Mouse (Mus musculus) kidney, embryonic 16.5 days (tissue): Measurements from ENCODE around the gene Mmp28. TPM values are rescaled to one million over a fixed set of nuclear protein-coding genes. Genes with fewer than 3 reads are reported as not detected.

Experiments used
- ATAC-seq: fragments of 200-750 bp; cut with Nextera tagmentation; 2 replicates; pipeline ENCODE4 v1.8.0; 2017; ENCODE audit warnings: moderate TSS enrichment; ENCODE audit not compliant: low FRiP score, low TSS enrichment
- H3K27ac ChIP-seq: fragments of 300-500 bp; sonication (generic); 2 replicates; pipeline ENCODE4 v1.5.1; 2014; ENCODE audit warnings: low read length
- H3K27me3 ChIP-seq: fragments of 300-500 bp; sonication (generic); 2 replicates; pipeline ENCODE4 v1.6.1; 2014; ENCODE audit warnings: low read length, control low read depth, mixed read lengths; ENCODE audit not compliant: insufficient read depth
- H3K36me3 ChIP-seq: fragments of 300-500 bp; sonication (generic); 2 replicates; pipeline ENCODE4 v1.6.1; 2014; ENCODE audit warnings: low read length, control low read depth, mixed read lengths; ENCODE audit not compliant: insufficient read depth
- H3K4me1 ChIP-seq: fragments of 300-500 bp; sonication (generic); 2 replicates; pipeline ENCODE4 v1.6.1; 2014; ENCODE audit warnings: low read length, control low read depth, mixed read lengths; ENCODE audit not compliant: insufficient read depth
- H3K4me2 ChIP-seq: fragments of 300-500 bp; sonication (generic); replicated peaks from 2 replicates; pipeline ENCODE4 v1.6.1; 2014; ENCODE audit warnings: low read depth, low read length
- H3K4me3 ChIP-seq: fragments of 300-500 bp; sonication (generic); 2 replicates; pipeline ENCODE4 v1.5.1; 2014; ENCODE audit warnings: mild to moderate bottlenecking, low read length
- H3K9ac ChIP-seq: fragments of 300-500 bp; sonication (generic); replicated peaks from 2 replicates; pipeline ENCODE4 v1.6.1; 2014; ENCODE audit warnings: low read length
- H3K9me3 ChIP-seq: fragments of 300-500 bp; sonication (generic); 2 replicates; pipeline ENCODE4 v1.6.1; 2016; ENCODE audit warnings: low read length, control low read depth
- WGBS: fragments of 180-500 bp; shearing (Covaris S2); extraction: QIAGEN DNeasy Blood & Tissue Kit; methylation state at CpG from one replicate; pipeline ENCODE4 v1.1.7; 2014; 5-methylcytosine and 5-hydroxymethylcytosine counted together
- polyA plus RNA-seq: library from polyadenylated mRNA; unstranded; fragments of >200 nt; fragmentation: Nextera tagmentation; extraction: Ambion mirVana; gene quantifications from 2 replicates; pipeline ENCODE4 v1.2.1, GENCODE M21; 2015

Mmp28 gene
- polyA plus RNA-seq, 1 experiment from 2014 or later, result 1.7 TPM

- no peaks in the 10 kb centered on the region for H3K27me3 ChIP-seq
- 68% methylated on average over 6 of the region's 6 CpGs for WGBS
- H3K4me1 ChIP-seq, result no peaks in the 10 kb centered on the region
- no peak for ATAC-seq
- H3K4me3 ChIP-seq, result no peak overlapping the region
- no peaks in the 10 kb centered on the region for H3K9me3 ChIP-seq
- no peak overlapping the region for H3K4me2 ChIP-seq
- H3K27ac ChIP-seq, result no peak overlapping the region
- H3K36me3 ChIP-seq, result no peaks in the 10 kb centered on the region
- no peak overlapping the region for H3K9ac ChIP-seq
Measured at GRCm38 (mm10) chr11:83410510-83410909, 52.4 kb downstream of the Mmp28 start.

DNA sequence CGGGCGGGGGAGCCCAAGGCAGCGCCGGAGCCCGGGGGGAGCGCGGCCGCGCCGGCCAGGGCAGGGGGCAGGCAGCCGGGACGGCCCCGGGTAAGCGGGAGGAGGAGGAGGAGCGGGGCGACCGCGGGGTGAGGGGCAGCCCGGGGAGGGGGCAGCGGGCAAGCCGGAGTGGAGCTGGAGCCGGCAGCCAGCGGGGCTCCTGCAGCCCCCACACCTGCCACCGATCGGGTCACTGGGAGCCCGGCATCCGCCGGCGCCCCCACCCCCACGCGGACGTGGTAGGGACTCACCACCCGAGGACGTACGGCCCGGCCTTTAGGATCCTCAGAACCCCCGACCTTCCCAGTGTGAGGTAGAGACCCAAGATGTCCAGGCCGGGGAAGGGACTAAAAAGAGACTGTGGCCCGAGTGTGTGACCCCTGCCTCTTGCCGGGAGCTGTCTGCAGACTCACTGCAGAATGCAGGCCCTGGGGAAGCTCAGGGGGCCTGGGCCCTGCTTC, 53.0 kb downstream of the Mmp28 start:
- Histone ChIP-seq H3K4me2 (peak overlapping the region; percentile 96), H3K4me1 (no peaks in the 10 kb centered on the region), H3K36me3 (no peaks in the 10 kb centered on the region), H3K27ac (no peak overlapping the region), H3K9ac (peak overlapping the region; percentile 71), H3K9me3 (no peaks in the 10 kb centered on the region), H3K27me3 (no peaks in the 10 kb centered on the region), H3K4me3 (peak overlapping the region; percentile 70)
- peak; percentile 43; the same call in 1 of the 2 replicates for ATAC-seq
- WGBS, result 0% methylated on average over 17 of the region's 40 CpGs

DNA sequence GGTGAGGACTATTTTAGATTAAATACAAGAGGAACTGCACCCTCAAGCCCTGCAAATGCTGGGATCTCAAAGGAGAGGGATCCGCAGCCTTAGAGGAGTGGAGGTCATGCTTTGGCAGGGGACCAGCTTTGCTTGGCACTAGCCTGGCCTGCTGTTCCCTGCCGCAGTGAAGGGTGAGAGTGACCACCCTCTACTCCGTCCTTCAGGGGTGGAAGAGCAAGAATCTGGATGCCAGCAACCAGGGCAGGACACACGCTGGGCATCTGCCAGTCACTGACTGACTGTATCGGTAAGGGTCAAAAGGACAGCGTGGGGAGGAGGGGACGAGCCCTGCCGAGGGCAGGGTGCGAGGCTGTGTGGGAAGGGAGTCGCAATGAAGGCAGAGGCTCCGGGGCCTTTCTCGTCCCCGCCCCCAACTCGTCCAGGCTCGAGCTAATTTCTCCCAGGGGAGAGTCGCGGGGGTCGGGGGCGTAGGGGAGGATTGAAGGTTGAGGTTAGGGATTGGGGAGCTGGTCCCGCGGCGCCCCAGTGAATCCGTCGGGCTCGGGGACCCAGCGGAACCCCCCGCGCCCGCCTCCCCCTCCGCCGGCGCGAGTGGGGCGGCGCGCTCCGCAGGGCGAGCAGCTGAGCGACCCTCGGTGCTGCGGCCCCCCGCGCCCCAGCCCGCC, 53.6 kb downstream of the Mmp28 start, which contains the start of gene Rasl10b:
Rasl10b (plus strand) TSS at position 51 of the 668 bp plus-strand sequence.
- Histone ChIP-seq H3K27me3 (no peaks in the 10 kb centered on the region), H3K27ac (no peak within 1 kb of the TSS), H3K4me3 (peak within 1 kb of the TSS; percentile 70), H3K9ac (peak within 1 kb of the TSS; percentile 71), H3K4me1 (no peaks in the 10 kb centered on the region), H3K36me3 (no peaks in the 10 kb centered on the region), H3K4me2 (peak within 1 kb of the TSS; percentile 96), H3K9me3 (no peaks in the 10 kb centered on the region)
- peak; percentile 66; the same call in 1 of the 2 replicates for ATAC-seq
- 4% methylated on average over 31 of the region's 44 CpGs for WGBS

GRCm38 (mm10) chr11:83408242-83408641, 54.6 kb downstream of the Mmp28 start:
- no peak overlapping the region for H3K27ac ChIP-seq
- H3K4me1 ChIP-seq, result no peaks in the 10 kb centered on the region
- H3K4me3 ChIP-seq, result no peak overlapping the region
- no peak overlapping the region for H3K9ac ChIP-seq
- no peak overlapping the region for H3K4me2 ChIP-seq
- H3K9me3 ChIP-seq, result no peaks in the 10 kb centered on the region
- H3K36me3 ChIP-seq, result peaks cover 8% of the 10 kb centered on the region; the same call in 1 of the 2 replicates
- H3K27me3 ChIP-seq, result no peaks in the 10 kb centered on the region
- WGBS, result 30% methylated on average over 8 of the region's 8 CpGs
- no peak for ATAC-seq

GRCm38 (mm10) chr11:83406391-83406790, 56.5 kb downstream of the Mmp28 start:
- 69% methylated on average over 3 of the region's 3 CpGs for WGBS
- peaks cover 13% of the 10 kb centered on the region; the same call in 1 of the 2 replicates for H3K36me3 ChIP-seq
- no peak for ATAC-seq

GRCm38 (mm10) chr11:83403787-83404186, 59.1 kb downstream of the Mmp28 start:
- WGBS, result 84% methylated on average over 7 of the region's 7 CpGs
- no peak overlapping the region for H3K9ac ChIP-seq
- no peak for ATAC-seq
- no peaks in the 10 kb centered on the region for H3K4me1 ChIP-seq
- H3K27me3 ChIP-seq, result no peaks in the 10 kb centered on the region
- no peak overlapping the region for H3K27ac ChIP-seq
- no peak overlapping the region for H3K4me2 ChIP-seq
- no peaks in the 10 kb centered on the region for H3K9me3 ChIP-seq
- H3K4me3 ChIP-seq, result no peak overlapping the region
- H3K36me3 ChIP-seq, result peaks cover 21% of the 10 kb centered on the region; the same call in 1 of the 2 replicates

More at GRCm38 (mm10) chr11:83406391-83406790, 56.5 kb downstream of the Mmp28 start:
- H3K4me3 ChIP-seq, result no peak overlapping the region
- H3K4me1 ChIP-seq, result no peaks in the 10 kb centered on the region
- no peaks in the 10 kb centered on the region for H3K9me3 ChIP-seq
- no peak overlapping the region for H3K27ac ChIP-seq
- no peak overlapping the region for H3K4me2 ChIP-seq
- no peaks in the 10 kb centered on the region for H3K27me3 ChIP-seq
- H3K9ac ChIP-seq, result no peak overlapping the region

GRCm38 (mm10) chr11:83398724-83399123, 64.1 kb downstream of the Mmp28 start:
- ATAC-seq, result no peak
- H3K4me1 ChIP-seq, result no peaks in the 10 kb centered on the region
- H3K36me3 ChIP-seq, result peaks cover 37% of the 10 kb centered on the region
- 77% methylated on average over 5 of the region's 5 CpGs for WGBS
- no peak overlapping the region for H3K9ac ChIP-seq
- H3K4me3 ChIP-seq, result no peak overlapping the region
- H3K4me2 ChIP-seq, result no peak overlapping the region
- no peaks in the 10 kb centered on the region for H3K9me3 ChIP-seq
- no peak overlapping the region for H3K27ac ChIP-seq
- no peaks in the 10 kb centered on the region for H3K27me3 ChIP-seq

GRCm38 (mm10) chr11:83397626-83398025, 65.2 kb downstream of the Mmp28 start:
- H3K4me2 ChIP-seq, result no peak overlapping the region
- no peak for ATAC-seq
- 90% methylated on average over 7 of the region's 7 CpGs for WGBS
- no peaks in the 10 kb centered on the region for H3K27me3 ChIP-seq
- no peak overlapping the region for H3K27ac ChIP-seq
- no peaks in the 10 kb centered on the region for H3K9me3 ChIP-seq
- no peak overlapping the region for H3K9ac ChIP-seq
- peaks cover 37% of the 10 kb centered on the region for H3K36me3 ChIP-seq
- no peak overlapping the region for H3K4me3 ChIP-seq
- H3K4me1 ChIP-seq, result no peaks in the 10 kb centered on the region

- peaks cover 38% of the 10 kb centered on the region for H3K36me3 ChIP-seq
- H3K9me3 ChIP-seq, result no peaks in the 10 kb centered on the region
- H3K27me3 ChIP-seq, result no peaks in the 10 kb centered on the region
- ATAC-seq, result no peak
- H3K27ac ChIP-seq, result no peak overlapping the region
- no peaks in the 10 kb centered on the region for H3K4me1 ChIP-seq
- no peak overlapping the region for H3K4me3 ChIP-seq
- no peak overlapping the region for H3K9ac ChIP-seq
- H3K4me2 ChIP-seq, result no peak overlapping the region
- 65% methylated on average over 6 of the region's 6 CpGs for WGBS
Measured at GRCm38 (mm10) chr11:83394802-83395439, 68.0 kb downstream of the Mmp28 start.

DNA sequence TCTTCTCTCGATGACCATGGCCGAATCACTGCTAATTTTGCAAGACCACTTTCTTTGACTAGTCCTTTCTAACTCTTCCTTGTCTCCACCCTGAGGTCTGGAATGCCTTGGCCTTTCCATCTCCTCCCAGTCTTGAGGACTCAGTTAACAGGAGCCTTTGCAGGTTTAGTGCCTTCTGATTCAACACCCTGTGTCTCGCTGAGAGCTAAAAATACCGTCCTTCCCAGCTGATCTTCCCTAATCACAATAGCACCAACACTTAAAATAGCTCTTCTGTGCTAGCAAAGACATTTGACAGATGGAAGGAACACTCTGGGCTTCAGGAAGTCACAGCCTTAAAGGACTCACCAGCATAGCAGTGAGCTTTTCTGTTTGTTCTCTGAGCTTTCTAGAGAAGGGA, 69.8 kb downstream of the Mmp28 start:
- H3K4me1 ChIP-seq, result no peaks in the 10 kb centered on the region
- peaks cover 35% of the 10 kb centered on the region for H3K36me3 ChIP-seq
- H3K4me3 ChIP-seq, result no peak overlapping the region
- WGBS, result 91% methylated on average over 4 of the region's 4 CpGs
- H3K9me3 ChIP-seq, result no peaks in the 10 kb centered on the region
- no peak overlapping the region for H3K4me2 ChIP-seq
- no peak overlapping the region for H3K9ac ChIP-seq
- no peak for ATAC-seq
- H3K27ac ChIP-seq, result no peak overlapping the region
- no peaks in the 10 kb centered on the region for H3K27me3 ChIP-seq
